Mouse (Mus musculus) embryonic stem cell, embryonic (primary cell): ENCODE results near the gene Gng3.

Experiments used
- CTCF ChIA-PET, 4 experiments: fragments of 300-600 bp in 2 of 4; fragments of 350-600 bp in 2 of 4; sonication (Branson Sonifier 250); formaldehyde crosslinking; loops; one replicate each; lab custom pipeline; 2022; ENCODE audit warnings: inconsistent platforms in 2 of 4; lab: Charles Lee
- POLR2A ChIA-PET, 4 experiments: fragments of 300-600 bp in 2 of 4; fragments of 350-600 bp in 2 of 4; sonication (Branson Sonifier 250); formaldehyde crosslinking; loops; one replicate each; lab custom pipeline; 2022; ENCODE audit warnings: antibody characterized with exemption in 4 of 4, inconsistent platforms in 1 of 4; lab: Charles Lee

The Gng3 gene

DNA sequence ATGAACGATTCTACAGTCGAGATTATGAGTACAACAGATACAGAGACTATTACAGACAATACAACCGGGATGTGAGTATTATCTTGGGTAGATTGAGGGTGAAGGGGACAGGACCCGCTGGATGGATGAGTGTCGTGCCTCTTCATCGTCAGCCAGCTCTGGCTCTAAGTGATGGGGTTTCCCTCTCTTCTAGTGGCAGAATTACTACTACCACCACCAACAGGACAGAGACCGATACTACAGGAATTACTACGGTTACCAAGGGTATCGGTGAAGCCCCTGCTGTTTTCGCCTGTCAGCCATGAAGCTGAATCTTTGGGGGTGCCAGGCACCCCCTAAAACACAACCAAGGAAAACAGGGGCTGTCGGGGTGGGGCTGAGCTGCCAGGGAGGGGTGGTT, 7.7 kb downstream of the Gng3 start:
- POLR2A ChIA-PET: interaction anchor here in 3 of 4 experiments (0.7 to 8.9 kb wide), 26 partner anchors 8 to 155 kb away, joined by 3 to 113 read pairs (median 4); partner anchors contain the start of genes Hnrnpul2 (in 3 of the 3), Ttc9c (in 3 of the 3), Slc3a2 (in 2 of the 3) and Taf6l (in 2 of the 3)
- CTCF ChIA-PET: interaction anchor here in 2 of 4 experiments (0.7 to 0.9 kb wide), 3 partner anchors 12 to 89 kb away, joined by 3 to 4 read pairs (median 3); partner anchors contain the start of genes B3gat3 (in 1 of the 2) and Ttc9c (in 1 of the 2)

DNA sequence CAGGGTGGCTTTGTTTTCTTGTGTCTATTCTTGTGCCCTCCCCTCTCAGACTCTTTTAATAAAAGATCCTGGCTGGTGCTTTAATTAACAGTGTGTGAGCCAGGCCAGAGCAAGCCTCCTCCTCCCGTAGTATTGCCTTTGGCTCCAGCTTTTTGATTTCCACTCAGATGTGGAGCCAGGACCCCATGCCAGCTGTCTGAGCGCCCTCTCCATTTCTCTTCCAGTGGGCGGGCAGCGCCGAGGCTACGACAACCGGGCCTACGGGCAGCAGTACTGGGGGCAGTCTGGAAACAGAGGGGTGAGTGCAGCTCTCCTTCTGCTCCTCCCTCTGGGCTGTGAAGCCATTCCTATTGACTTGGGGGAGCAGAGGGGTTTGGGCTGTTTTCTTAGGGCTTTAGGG, 8.3 kb downstream of the Gng3 start:
- POLR2A ChIA-PET: interaction anchor here in 3 of 4 experiments (0.6 to 8.9 kb wide), 31 partner anchors 8 to 154 kb away, joined by 3 to 113 read pairs (median 5); partner anchors contain the start of genes Hnrnpul2 (in 3 of the 3), Ttc9c (in 3 of the 3), Gng3 (in 2 of the 3) and Nxf1 (in 2 of the 3)
- CTCF ChIA-PET: interaction anchor here in 2 of 4 experiments (0.7 to 0.9 kb wide), 3 partner anchors 12 to 89 kb away, joined by 3 to 4 read pairs (median 3); partner anchors contain the start of genes B3gat3 (in 1 of the 2) and Ttc9c (in 1 of the 2)

DNA sequence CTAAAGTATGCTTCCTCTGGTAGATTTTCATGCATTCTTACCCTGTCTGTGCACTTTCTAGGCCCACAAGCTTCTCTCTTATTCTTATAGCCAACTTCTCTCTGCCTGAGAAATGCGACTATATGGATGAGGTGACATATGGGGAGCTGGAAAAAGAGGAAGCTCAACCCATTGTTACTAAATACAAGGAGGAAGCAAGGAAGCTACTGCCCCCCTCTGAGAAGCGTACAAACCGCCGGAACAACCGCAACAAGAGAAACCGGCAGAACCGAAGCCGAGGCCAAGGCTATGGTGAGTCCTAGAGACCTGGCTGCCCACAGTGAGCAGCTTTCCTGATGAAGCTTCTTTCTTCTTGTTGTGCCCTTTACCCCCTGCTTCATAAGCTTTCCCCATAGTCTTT, 9.3 kb downstream of the Gng3 start, which contains the start of gene AC129217.1:
TSS of gene AC129217.1 (plus strand) at position 114 of the 400 bp plus-strand sequence.
- ChIA-PET POLR2A (interaction anchor here (0.6 to 8.9 kb wide), 57 partner anchors 9 to 155 kb away, joined by 3 to 113 read pairs (median 5); partner anchors contain the start of genes Gng3 (in 4 of the 4), Hnrnpul2 (in 3 of the 4), Nxf1 (in 3 of the 4) and Slc3a2 (in 3 of the 4)), CTCF (interaction anchor here in 1 of 4 experiments (1.0 to 1.1 kb wide), 2 partner anchors 36 to 112 kb away, joined by 3 read pairs; no protein-coding TSS in a partner anchor)

DNA sequence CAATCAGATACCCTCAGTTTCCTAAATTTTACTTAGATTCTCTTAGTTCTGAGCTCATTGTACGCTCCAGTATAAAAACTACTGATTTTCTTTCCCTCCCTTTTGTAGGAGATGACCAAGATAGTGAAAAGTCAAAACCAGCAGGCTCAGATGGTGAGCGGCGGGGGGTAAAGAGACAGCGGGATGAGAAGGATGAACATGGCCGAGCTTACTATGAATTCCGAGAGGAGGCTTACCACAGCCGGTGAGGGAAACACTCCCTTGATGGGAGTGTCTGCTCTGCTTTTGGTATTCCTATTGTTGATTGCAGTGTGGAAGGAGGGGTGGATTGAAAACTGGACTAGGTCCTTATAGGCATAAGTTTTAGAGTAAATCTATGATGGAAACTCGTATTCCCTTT, 16.3 kb downstream of the Gng3 start:
- POLR2A ChIA-PET: interaction anchor here in 3 of 4 experiments (0.6 to 3.7 kb wide), 37 partner anchors 9 to 145 kb away, joined by 3 to 24 read pairs (median 4); partner anchors contain the start of genes Eef1g (in 2 of the 3), Gng3 (in 2 of the 3), Taf6l (in 2 of the 3) and Bscl2 (in 1 of the 3)

DNA sequence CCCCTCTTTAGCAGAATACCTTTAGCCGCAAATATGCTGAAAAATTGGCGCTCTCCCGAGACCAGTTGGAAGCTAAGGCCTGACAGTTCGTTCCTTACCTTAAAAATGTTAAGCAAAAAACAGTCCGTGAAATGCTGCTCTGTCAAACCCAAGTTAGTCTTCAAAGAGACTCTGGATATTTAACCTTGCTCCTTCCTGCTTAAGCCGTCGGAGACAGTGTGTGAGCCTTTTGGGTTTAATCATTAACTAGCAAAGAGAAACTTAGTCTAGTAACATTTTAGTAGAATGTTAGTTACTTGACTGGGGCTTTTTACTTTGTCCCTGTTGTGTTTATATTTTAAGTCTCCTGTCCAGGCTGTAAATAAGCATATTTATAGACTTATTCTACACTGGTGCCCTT, 17.8 kb downstream of the Gng3 start:
- POLR2A ChIA-PET: interaction anchor here in 3 of 4 experiments (0.6 to 21.0 kb wide), 37 partner anchors 9 to 1422 kb away, joined by 3 to 271 read pairs (median 16); partner anchors contain the start of genes 1700092M07Rik (in 2 of the 3), AC129217.1 (in 2 of the 3), Eef1g (in 2 of the 3) and Gng3 (in 2 of the 3)

More for the DNA sequence above, 16.3 kb downstream of the Gng3 start:
- CTCF ChIA-PET: no interaction called here

DNA sequence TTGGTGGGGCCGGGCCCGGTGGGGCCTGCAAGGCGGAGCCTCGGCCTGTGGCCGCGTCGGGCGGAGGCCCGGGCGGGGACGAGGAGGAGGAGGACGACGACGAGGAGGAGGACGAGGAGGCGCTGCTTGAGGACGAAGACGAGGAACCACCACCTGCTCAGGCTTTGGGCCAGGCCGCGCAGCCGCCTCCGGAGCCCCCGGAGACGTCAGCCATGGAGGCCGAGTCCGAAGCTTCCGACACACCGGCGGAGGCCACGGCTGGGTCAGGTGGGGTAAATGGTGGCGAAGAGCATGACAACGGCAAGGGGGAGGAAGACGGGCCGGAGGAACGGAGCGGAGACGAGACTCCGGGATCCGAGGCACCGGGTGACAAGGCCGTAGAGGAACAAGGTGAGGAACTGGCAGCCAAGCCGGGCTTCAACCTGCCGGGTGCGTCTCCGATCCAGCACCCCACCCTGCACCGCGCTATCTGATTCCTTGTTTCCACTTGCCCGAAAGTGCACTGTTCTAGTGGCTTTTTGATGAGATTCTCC, 18.5 kb downstream of the Gng3 start:
- POLR2A ChIA-PET: interaction anchor here (0.6 to 21.0 kb wide), 75 partner anchors 10 to 288 kb away, joined by 3 to 271 read pairs (median 10); partner anchors contain the start of genes AC129217.1 (in 3 of the 4), Eef1g (in 3 of the 4), Polr2g (in 3 of the 4) and Slc3a2 (in 3 of the 4)
- CTCF ChIA-PET: interaction anchor here in 2 of 4 experiments (0.6 to 1.4 kb wide), 3 partner anchors 11 to 102 kb away, joined by 3 to 5 read pairs (median 3); no protein-coding TSS in a partner anchor

More for the DNA sequence above, 17.8 kb downstream of the Gng3 start:
- CTCF ChIA-PET: interaction anchor here in 1 of 4 experiments (0.7 kb wide), 1 partner anchor 11 kb away, joined by 3 read pairs; no protein-coding TSS in a partner anchor

DNA sequence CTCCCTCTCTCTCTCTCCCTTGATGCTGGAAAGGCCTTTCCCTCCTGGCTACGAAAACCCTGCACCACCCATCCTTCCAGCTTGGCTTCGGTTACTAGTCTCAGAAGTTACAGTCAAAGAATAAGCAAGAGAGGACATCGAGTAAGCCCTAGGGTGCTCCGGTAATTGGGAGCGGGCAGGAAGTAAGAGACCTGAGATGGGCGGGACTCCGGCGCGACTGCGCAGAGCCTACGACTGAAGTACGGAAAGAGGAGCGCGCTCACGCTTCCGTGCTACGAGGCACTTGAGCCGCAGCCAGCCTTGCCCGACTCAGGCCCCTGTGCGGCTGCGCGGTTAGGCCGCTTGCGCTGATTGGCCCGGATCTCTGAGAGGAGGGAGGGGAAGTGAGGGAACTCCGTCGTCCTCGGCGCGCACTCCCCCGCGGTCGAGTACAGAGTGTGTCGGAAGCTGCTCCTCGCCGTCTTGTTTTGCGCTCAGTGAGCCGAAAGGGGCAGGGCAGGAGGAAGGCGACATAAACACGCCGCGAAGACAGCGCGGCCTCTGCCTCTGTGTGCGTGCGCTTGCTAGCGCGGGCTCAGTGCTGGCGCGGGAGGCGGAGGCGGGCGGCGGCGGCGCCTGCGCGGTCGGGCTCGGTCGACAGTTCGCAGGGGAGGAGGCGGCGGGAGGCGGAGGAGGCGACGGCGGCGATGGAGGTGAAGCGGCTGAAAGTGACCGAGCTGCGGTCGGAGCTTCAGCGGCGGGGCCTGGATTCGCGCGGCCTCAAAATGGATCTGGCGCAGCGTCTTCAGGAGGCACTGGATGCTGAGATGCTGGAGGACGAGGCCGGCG, 19.2 kb downstream of the Gng3 start, which contains the start of gene Hnrnpul2:
TSS of gene Hnrnpul2 (plus strand) at position 415 of the 828 bp plus-strand sequence.
- CTCF ChIA-PET: interaction anchor here in 2 of 4 experiments (0.6 to 1.6 kb wide), 7 partner anchors 10 to 106 kb away, joined by 3 to 6 read pairs (median 4); partner anchors contain the start of genes Taf6l (in 1 of the 2) and Zbtb3 (in 1 of the 2)
- POLR2A ChIA-PET: interaction anchor here (0.6 to 21.0 kb wide), 134 partner anchors 8 to 1447 kb away, joined by 3 to 271 read pairs (median 5); partner anchors contain the start of genes Eef1g (in 4 of the 4), 1810009A15Rik (in 3 of the 4), AC129217.1 (in 3 of the 4) and Gm49416 (in 3 of the 4)

DNA sequence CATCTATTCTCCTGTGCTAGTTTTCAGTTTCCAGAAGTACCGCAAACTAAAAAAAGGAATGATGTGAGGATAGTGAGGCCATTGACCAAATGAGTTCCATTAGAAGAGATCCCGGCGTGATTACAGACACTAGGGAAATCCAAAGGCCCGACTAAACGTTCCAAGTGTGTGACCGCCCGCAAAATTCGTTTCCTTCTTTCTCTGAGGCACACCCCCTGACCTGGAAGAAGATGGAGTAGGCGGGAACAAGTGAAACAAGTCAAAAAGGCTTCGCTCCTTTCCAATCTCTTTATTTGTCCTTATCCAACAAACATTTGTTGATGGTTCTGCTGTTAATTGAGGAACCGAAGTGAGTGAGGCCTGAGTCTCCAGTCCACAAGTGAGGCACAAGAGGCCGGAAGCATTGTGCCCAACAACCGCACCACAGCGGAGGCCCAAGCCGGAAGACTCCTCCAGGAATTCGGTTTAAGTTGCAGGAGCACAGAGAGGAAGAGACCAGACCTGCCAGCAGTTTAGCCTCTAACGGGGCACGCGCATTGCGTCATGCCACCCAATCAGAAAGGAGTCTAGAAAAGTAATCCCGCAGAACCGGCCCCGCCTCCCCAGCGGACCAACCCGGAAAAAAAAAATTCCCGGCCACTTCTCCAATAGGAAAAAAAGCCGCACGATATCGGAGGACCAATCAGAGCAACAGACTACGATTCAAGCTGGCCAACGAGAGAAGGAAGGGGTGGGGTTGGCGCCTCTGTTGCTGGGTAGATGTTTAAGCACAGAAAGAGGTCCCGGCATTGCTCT, 20.0 kb downstream of the Gng3 start, which contains the start of gene Ttc9c:
TSS of gene Ttc9c (minus strand) at position 533 of the 795 bp plus-strand sequence.
- CTCF ChIA-PET: interaction anchor here in 2 of 4 experiments (0.9 to 1.6 kb wide), 6 partner anchors 9 to 106 kb away, joined by 3 to 6 read pairs (median 4); partner anchors contain the start of genes Taf6l (in 1 of the 2) and Zbtb3 (in 1 of the 2)

DNA sequence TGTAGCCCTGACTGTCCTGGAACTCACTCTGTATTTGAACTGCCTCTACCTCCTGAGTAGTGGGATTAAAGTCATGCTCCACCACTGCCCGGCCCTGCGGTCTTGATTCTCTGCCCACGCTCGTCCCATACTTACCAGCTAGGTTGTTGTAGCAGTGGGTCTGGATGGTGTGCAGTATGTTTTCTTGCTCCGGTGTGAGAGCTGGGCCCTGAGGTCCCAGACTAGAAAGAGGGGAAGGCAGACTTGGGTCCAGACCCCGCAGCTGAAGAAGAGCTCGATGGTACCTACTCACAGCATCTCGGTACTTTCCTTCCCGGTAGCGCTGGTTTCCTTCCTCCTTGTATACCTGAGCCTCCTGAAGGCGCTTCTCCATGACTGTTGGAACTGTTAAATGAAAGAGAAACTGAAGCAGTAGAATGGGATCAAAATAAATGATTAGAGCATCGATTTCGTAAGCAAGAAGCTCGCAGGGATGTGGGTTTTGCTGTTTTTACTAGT, 20.6 kb downstream of the Gng3 start:
- POLR2A ChIA-PET: interaction anchor here in 3 of 4 experiments (0.6 to 21.0 kb wide), 50 partner anchors 9 to 287 kb away, joined by 3 to 271 read pairs (median 12); partner anchors contain the start of genes 1810009A15Rik (in 3 of the 3), Gm49416 (in 3 of the 3), Slc3a2 (in 3 of the 3) and Taf6l (in 3 of the 3)
- CTCF ChIA-PET: interaction anchor here in 2 of 4 experiments (0.6 to 1.6 kb wide), 2 partner anchors 13 to 75 kb away, joined by 4 to 5 read pairs; no protein-coding TSS in a partner anchor

More for the DNA sequence above, 20.0 kb downstream of the Gng3 start, which contains the start of gene Ttc9c:
- POLR2A ChIA-PET: interaction anchor here (0.6 to 21.0 kb wide), 137 partner anchors 9 to 1448 kb away, joined by 3 to 271 read pairs (median 5); partner anchors contain the start of genes Eef1g (in 4 of the 4), Taf6l (in 4 of the 4), 1810009A15Rik (in 3 of the 4) and AC129217.1 (in 3 of the 4)

DNA sequence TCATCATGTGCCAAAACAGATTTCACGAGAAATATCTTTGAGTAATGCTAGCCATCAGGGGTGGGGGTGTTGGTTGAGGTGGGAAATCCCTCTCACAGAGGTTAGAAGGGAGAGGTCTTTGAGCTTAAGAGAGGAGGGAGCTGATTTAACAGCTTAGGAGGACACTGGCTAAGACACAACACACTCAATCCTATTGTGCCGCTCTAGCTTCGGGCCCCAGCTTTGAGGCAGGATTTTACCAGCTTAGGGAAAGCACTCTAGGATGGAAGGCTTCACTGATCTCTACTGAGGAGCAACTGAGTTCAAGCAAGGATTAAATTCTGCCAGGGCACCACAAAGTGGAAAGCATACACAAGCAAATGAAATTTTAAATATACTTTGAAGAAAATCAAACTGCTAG, 22.0 kb downstream of the Gng3 start:
- ChIA-PET POLR2A (interaction anchor here in 3 of 4 experiments (0.7 to 21.0 kb wide), 25 partner anchors 9 to 158 kb away, joined by 3 to 271 read pairs (median 4); partner anchors contain the start of genes Nxf1 (in 2 of the 3), Taf6l (in 2 of the 3), Zbtb3 (in 2 of the 3) and 1810009A15Rik (in 1 of the 3)), CTCF (interaction anchor here in 1 of 4 experiments (1.5 kb wide), 1 partner anchor 15 kb away, joined by 4 read pairs; the partner anchor contains the start of gene Zbtb3)

DNA sequence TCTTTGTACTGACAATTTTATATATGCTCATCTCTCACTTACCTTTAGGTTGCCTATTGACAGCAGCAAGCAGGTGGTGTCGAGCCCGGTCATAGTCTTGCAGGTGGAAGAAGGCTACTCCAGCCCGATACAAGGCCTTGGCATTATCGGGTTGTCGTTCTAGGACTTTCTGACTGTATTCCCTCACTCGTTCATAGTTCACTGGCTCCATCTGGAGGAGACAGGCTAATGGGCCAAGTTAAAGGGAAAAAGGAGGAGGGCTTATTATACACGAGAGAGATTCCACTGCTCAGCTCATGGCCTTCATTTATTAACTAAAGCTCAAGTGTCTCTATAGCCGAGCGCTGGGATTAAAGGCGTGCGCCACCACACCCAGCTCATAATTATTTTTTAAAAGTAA, 23.2 kb downstream of the Gng3 start:
- CTCF ChIA-PET: interaction anchor here in 3 of 4 experiments (0.6 to 1.5 kb wide), 3 partner anchors 13 to 95 kb away, joined by 3 to 4 read pairs (median 4); partner anchors contain the start of gene Zbtb3 (in 1 of the 3)
- POLR2A ChIA-PET: interaction anchor here in 3 of 4 experiments (0.6 to 21.0 kb wide), 22 partner anchors 9 to 151 kb away, joined by 3 to 271 read pairs (median 4); partner anchors contain the start of genes Eef1g (in 2 of the 3), Slc3a2 (in 2 of the 3), Taf6l (in 2 of the 3) and 1810009A15Rik (in 1 of the 3)

DNA sequence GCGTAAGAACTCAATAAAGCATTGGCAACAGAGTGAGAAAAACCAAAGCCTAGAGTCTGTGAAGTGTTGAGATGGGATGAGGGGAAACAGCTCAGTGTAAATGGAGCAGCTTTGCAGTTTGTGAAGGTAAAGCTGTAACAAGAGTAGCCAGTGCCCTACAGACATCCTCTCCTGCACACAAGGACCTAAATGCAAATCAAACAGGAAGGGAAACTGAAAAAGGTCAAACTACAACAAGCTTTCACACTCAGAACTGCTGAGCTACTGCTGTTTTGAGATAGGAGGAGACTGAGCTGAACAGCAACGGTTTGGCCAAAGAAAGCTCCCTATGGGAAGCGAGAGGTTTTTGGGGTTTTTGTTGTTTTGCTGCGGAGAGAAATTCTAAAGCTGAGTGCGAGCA, 32.2 kb downstream of the Gng3 start:
- POLR2A ChIA-PET: interaction anchor here in 3 of 4 experiments (0.7 to 21.0 kb wide), 53 partner anchors 8 to 186 kb away, joined by 3 to 271 read pairs (median 4); partner anchors contain the start of genes Slc3a2 (in 3 of the 3), Ttc9c (in 3 of the 3), 1810009A15Rik (in 2 of the 3) and Eef1g (in 2 of the 3)
- CTCF ChIA-PET: interaction anchor here in 1 of 4 experiments (0.8 kb wide), 1 partner anchor 32 kb away, joined by 3 read pairs; no protein-coding TSS in a partner anchor

DNA sequence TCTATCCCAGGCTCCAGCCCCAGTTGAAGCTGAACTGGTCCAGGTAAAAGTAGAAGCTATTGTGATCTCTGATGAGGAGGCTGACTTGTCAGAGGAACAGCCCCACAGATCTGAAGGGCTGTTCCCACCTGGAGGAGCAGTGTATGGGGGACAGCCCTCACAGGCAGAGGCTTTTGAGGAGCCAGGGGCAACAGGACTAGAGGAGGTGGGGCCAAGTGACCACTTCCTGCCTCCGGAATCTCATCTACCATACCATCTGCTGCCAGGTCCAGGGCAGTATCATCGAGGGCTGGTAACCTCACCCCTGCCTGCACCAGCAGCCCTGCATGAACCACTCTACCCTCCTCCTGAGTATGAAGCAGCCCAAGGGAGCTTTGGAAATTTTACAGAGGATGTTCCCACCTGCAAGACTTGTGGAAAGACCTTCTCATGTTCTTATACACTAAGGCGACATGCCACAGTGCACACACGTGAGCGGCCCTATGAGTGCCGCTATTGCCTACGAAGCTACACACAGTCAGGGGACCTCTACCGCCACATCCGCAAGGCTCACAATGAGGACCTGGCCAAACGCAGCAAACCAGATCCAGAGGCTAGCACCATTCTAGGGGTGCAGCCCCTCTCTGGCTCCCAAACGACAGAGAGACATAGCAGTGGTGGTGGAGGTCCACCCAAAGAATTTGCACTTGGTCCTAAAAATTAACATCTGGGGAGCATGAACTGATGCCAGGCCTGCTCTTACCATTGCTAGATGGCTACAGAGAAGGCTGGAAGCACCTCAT, 34.9 kb downstream of the Gng3 start:
- POLR2A ChIA-PET: interaction anchor here in 3 of 4 experiments (0.6 to 27.3 kb wide), 29 partner anchors 6 to 1328 kb away, joined by 3 to 801 read pairs (median 7); partner anchors contain the start of genes Taf6l (in 3 of the 3), Gng3 (in 2 of the 3), Hnrnpul2 (in 2 of the 3) and Slc3a2 (in 2 of the 3)
- CTCF ChIA-PET: interaction anchor here in 1 of 4 experiments (1.0 kb wide), 1 partner anchor 86 kb away, joined by 3 read pairs; no protein-coding TSS in a partner anchor
